Mouse (Mus musculus) stomach, postnatal 0 days (tissue): Measurements from ENCODE around the gene Tnrc6b.

Experiments
- CTCF ChIP-seq: IDR thresholded peaks from 2 replicates; pipeline ENCODE4 v1.5.1; 2016; ENCODE audit warnings: antibody characterized with exemption, low read depth, mild to moderate bottlenecking, moderate library complexity
- EP300 ChIP-seq: optimal IDR thresholded peaks from 2 replicates; pipeline ENCODE3; 2016; ENCODE audit warnings: antibody characterized with exemption

- TF ChIP-seq CTCF, result no peak
- no peak for TF ChIP-seq EP300
These were observed 5.6 kb downstream of the Tnrc6b start for GRCm38 (mm10) chr15:80716631-80717135.
